Mouse (Mus musculus): ENCODE data around the gene Vstm2a. TPM values are rescaled to one million over a fixed set of nuclear protein-coding genes. Genes with fewer than 3 reads are reported as not detected.

The Vstm2a gene
- total RNA-seq (2021): 1 to 10 TPM in 1 of 2 experiments, under 1 TPM in 1; 0.21 to 1.1 TPM
- long read RNA-seq, experiment 1: 0 reads
- long read RNA-seq, experiment 2: 0 reads

GRCm38 (mm10) chr11:16257473-16257921, at the start of gene Vstm2a:
TSS of gene Vstm2a (plus strand) at chr11:16257724.
- DNase-seq: peak; percentile 35

DNA sequence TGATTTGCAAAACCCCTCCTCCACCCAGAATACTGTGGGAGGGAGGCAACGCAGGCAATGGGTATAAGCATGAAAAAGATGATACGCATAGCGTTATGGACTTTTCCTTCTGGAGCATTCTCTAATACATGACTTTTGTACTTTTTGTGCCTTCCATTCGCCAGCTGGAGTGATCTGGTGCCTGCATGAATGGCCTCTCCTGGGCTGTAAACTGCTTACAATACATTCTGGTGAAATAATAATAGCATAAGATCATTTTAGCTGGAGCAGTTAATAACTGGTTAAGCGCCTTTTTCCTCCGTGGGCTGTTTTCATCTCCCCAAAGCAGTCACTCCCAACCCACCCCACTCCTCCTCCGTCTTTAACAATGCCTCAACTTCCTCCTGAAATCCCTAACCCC, 513 bp upstream of the Vstm2a start:
- DNase-seq: no peak

- no peak for DNase-seq
These were observed 776 bp downstream of the Vstm2a start for GRCm38 (mm10) chr11:16258300-16258699.

DNA sequence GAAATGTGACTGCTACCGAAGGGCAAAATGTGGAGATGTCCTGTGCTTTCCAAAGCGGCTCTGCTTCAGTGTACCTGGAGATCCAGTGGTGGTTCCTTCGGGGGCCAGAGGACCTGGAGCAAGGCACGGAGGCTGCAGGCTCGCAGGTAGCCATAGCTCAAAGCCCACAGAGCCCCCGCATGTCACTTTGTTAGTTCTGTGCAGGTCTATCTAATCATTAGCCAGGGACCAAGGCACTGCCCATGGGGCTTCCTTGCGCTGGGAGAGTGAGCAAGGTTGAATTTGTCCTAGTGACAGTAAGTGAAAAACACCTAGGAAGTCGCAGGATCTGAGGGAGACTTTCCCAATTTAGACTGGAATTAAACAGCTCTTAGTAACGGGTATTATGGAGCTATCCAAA, 2.4 kb downstream of the Vstm2a start:
- no peak for DNase-seq

- DNase-seq: peak; percentile 68
These were observed 3.4 kb downstream of the Vstm2a start for GRCm38 (mm10) chr11:16260764-16261578.

- no peak for DNase-seq
These were observed 10.9 kb downstream of the Vstm2a start for GRCm38 (mm10) chr11:16268396-16268795.

DNA sequence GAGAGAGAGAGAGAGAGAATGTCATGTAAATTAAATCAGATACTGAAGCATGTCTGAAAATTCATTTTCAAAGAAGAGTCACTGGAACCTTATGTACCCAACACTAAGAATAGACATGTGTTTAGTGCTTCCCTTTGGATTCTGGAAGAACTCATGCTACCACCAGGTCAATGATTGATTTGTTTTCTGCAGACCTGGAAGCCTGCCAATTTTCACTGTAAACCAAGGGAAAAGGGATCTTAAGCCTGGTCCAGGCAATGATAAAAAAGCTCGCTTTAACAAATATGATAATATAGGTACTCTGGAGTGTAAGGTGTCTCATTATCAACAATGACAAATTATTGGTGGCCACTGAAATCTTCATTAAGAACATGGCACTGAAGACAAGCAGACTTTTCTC, 32.9 kb downstream of the Vstm2a start:
- DNase-seq: no peak

GRCm38 (mm10) chr11:16292960-16293359, 35.4 kb downstream of the Vstm2a start:
- no peak for DNase-seq

DNA sequence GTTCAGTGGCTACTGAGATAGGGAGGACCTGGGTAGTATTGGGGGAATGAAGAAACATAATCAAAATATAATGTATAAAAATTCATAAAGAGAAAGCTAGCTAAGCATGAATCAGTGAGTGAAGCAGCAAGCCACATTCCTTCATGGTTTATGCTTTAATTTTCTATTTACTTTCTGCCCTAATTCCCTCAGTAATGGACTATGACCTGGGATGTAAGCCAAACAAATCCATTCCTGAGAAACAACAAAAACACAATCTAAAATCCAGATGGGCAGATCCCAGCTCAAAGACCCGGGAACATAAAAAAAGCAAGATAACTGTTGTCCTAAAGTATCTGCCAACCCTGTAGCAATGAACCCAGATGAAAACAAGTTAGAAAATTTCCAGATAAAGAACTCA, 39.0 kb downstream of the Vstm2a start:
- DNase-seq: no peak

DNA sequence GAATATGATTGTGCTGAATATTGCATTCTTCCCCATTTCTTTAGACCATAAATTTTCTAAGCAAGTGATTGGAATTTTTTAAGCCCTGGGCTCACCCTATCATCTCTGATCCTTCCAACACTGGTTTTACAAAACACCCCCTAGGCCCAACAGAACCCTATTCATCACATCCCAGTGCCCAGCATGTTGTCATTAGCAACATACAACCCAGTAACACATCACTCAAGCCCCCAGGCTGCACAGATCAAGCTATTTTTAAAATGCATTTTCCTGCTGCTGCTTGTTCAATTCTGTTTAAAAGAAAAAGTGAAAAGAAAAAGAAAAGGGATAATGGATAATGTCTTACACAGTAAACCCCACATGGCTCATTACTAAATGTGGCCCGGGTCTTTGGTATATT, 42.0 kb downstream of the Vstm2a start:
- DNase-seq: no peak

DNA sequence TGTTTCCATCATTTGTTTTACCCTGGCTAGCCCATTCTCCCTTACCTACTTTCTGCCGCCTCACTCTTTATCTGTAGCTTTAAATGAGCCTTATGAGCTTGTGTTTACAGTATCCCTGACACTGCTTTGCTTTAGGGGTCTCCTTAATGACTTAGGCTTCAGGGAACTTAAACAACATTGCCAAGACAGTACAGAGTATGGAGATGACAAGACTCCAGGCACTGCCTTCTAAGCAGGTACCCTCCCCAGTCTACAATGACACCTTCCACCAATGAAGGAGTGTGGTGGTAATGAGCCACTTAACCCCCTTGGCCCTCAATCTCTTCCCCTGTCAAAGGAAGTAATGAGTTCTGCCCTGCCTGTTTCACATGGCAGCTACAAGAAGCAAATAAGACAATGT, 42.4 kb downstream of the Vstm2a start:
- DNase-seq: no peak

GRCm38 (mm10) chr11:16300709-16301108, 43.2 kb downstream of the Vstm2a start:
- no peak for DNase-seq

- DNase-seq: no peak
These were observed 57.6 kb downstream of the Vstm2a start for GRCm38 (mm10) chr11:16315097-16315496.

GRCm38 (mm10) chr11:16345179-16345578, 87.7 kb downstream of the Vstm2a start:
- DNase-seq: no peak

DNA sequence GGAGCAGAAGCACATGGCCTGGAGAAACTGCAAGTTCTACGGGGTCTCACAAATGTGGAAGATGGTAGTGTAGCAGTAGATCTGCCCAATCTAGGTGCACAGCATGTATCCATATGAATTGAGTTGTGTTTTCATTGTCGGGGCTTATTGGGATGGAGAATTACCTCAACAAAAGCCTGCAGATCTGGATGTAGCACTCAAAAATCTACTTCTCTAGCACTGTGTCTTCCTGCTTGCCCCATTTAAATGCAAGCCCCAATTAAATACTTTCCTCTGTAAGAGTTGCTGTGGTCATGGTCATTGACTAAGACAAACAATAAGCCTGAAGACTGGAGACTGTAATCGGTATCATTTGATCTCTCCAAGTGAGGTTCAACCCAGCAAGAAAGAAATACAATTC, 88.2 kb downstream of the Vstm2a start:
- no peak for DNase-seq

GRCm38 (mm10) chr11:16351915-16352314, 94.4 kb downstream of the Vstm2a start:
- DNase-seq: no peak

GRCm38 (mm10) chr11:16354356-16354755, 96.8 kb downstream of the Vstm2a start:
- no peak for DNase-seq

DNA sequence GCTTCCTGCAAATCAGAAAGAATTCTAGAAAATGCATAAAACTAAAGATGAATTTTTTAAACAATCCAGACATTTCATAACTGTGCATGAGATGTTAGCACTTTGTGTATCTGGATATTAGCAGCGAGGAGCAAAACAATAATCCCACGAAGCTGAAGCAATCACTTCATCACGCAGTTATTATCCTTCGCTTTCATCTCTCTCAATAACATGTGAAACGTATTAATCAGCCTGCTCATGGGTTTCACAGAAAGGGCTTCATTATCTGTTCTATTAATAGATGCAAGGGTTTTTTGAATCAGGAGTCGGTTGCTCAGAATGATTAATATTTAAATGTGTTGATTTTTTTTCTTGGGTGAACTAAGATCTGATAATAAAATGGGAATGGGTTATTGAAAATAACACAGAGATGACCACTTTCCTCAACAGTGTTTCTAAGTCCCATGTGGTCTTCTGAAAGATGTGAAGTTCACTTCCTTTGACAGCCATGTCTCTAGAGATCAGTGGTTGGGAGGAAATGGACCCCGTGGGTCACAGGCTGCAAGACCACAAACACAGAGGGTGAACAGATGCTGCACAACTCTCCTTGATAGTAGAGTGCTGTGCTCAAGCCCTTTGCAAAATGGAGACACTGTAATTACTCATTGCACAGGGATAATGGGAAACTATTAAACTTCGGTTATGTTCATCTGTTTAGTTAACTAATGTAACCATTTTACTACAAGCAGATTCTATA, 109.5 kb downstream of the Vstm2a start:
- no peak for DNase-seq

GRCm38 (mm10) chr11:16403627-16404026, 146.1 kb downstream of the Vstm2a start:
- peak; percentile 28 for DNase-seq

DNA sequence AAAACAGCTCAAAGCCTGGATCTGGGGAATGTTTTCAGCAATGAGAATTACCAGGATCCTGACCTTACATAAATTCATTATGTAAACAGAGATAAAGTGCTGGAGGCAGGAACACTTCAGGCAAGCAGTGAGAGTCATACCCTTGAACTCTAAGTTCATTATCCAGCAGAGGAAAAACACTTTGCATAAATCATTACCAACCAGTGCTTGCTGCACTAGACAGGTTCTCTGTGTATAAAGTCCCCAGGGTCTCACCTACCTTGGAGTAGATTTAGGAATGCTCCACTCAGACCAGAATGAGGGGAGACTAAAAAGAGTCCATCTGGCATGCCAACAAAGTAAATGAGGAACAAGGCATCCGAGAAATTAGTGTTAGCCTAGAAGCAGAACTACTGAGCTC, 154.2 kb downstream of the Vstm2a start:
- no peak for DNase-seq

- DNase-seq: peak; percentile 44
These were observed 155.1 kb downstream of the Vstm2a start for GRCm38 (mm10) chr11:16412609-16413008.

- no peak for DNase-seq
These were observed 155.6 kb downstream of the Vstm2a start for GRCm38 (mm10) chr11:16413077-16413644.
